Mouse (Mus musculus) liver, embryonic 12.5 days (tissue): ENCODE measurements around the gene Acly. TPM values are rescaled to one million over a fixed set of nuclear protein-coding genes. Genes with fewer than 3 reads are reported as not detected.

Source experiments
- ATAC-seq: fragments of 200-750 bp; cut with Nextera tagmentation; 2 replicates; pipeline ENCODE4 v1.8.0; 2017; ENCODE audit warnings: moderate number of reproducible peaks, mild to moderate bottlenecking, moderate library complexity
- H3K27ac ChIP-seq: fragments of 300-500 bp; sonication (generic); 2 replicates; pipeline ENCODE4 v1.5.1; 2016; ENCODE audit warnings: mild to moderate bottlenecking
- H3K27me3 ChIP-seq: fragments of 300-500 bp; sonication (generic); replicated peaks from 2 replicates; pipeline ENCODE4 v1.6.1; 2016; ENCODE audit warnings: mild to moderate bottlenecking, moderate library complexity
- H3K36me3 ChIP-seq: fragments of 300-500 bp; sonication (generic); 2 replicates; pipeline ENCODE4 v1.6.1; 2016; ENCODE audit warnings: mild to moderate bottlenecking, moderate library complexity
- H3K4me1 ChIP-seq: fragments of 300-500 bp; sonication (generic); 2 replicates; pipeline ENCODE4 v1.6.1; 2016
- H3K4me2 ChIP-seq: fragments of 300-500 bp; sonication (generic); 2 replicates; pipeline ENCODE4 v1.6.1; 2016; ENCODE audit warnings: mild to moderate bottlenecking, moderate library complexity
- H3K4me3 ChIP-seq: fragments of 300-500 bp; sonication (generic); 2 replicates; pipeline ENCODE4 v1.5.1; 2016; ENCODE audit warnings: mild to moderate bottlenecking, moderate library complexity
- H3K9ac ChIP-seq: fragments of 300-500 bp; sonication (generic); 2 replicates; pipeline ENCODE4 v1.6.1; 2016; ENCODE audit warnings: mild to moderate bottlenecking, moderate library complexity
- H3K9me3 ChIP-seq: fragments of 300-500 bp; sonication (generic); replicated peaks from 2 replicates; pipeline ENCODE4 v1.6.1; 2016; ENCODE audit warnings: mild to moderate bottlenecking, moderate library complexity
- WGBS: fragments of 180-500 bp; shearing (Covaris S2); methylation state at CpG from one replicate; pipeline ENCODE4 v1.1.7; 2016; ENCODE audit not compliant: insufficient replicate concordance; 5-methylcytosine and 5-hydroxymethylcytosine counted together
- polyA plus RNA-seq: library from polyadenylated mRNA; unstranded; fragments of >200 nt; fragmentation: Nextera tagmentation; extraction: Ambion mirVana; gene quantifications from 2 replicates; pipeline ENCODE4 v1.2.1, GENCODE M21; 2016

Acly gene
- polyA plus RNA-seq, 1 experiment from 2014 or later, result 135 TPM

GRCm38 (mm10) chr11:100524987-100525630 lies 2.7 kb downstream of the Acly start:
- H3K4me1 ChIP-seq, result peaks cover 43% of the 10 kb centered on the region
- H3K27ac ChIP-seq, result peak overlapping the region; percentile 13; the same call in 1 of the 2 replicates
- 48% methylated on average over 11 of the region's 11 CpGs for whole genome bisulfite sequencing
- H3K9me3 ChIP-seq, result no peaks in the 10 kb centered on the region
- peaks cover 55% of the 10 kb centered on the region for H3K36me3 ChIP-seq
- peak overlapping the region; percentile 86 for H3K4me2 ChIP-seq
- no peak for ATAC-seq
- peak overlapping the region; percentile 30 for H3K9ac ChIP-seq
- H3K27me3 ChIP-seq, result no peaks in the 10 kb centered on the region
- H3K4me3 ChIP-seq, result peak overlapping the region; percentile 84; the same call in 1 of the 2 replicates

GRCm38 (mm10) chr11:100524358-100524757 lies 3.4 kb downstream of the Acly start:
- Histone ChIP-seq H3K27ac (no peak overlapping the region), H3K27me3 (no peaks in the 10 kb centered on the region), H3K9me3 (no peaks in the 10 kb centered on the region), H3K4me1 (peaks cover 43% of the 10 kb centered on the region), H3K36me3 (peaks cover 63% of the 10 kb centered on the region), H3K4me2 (peak overlapping the region; percentile 86), H3K9ac (no peak overlapping the region), H3K4me3 (no peak overlapping the region)
- WGBS, result 78% methylated on average over 5 of the region's 5 CpGs
- no peak for ATAC-seq

- ATAC-seq, result no peak
- no peak overlapping the region for H3K4me3 ChIP-seq
Observed at GRCm38 (mm10) chr11:100520838-100521237, 7.0 kb downstream of the Acly start.

GRCm38 (mm10) chr11:100519188-100519587 lies 8.6 kb downstream of the Acly start:
- Histone ChIP-seq H3K4me1 (peaks cover 3% of the 10 kb centered on the region; the same call in 1 of the 2 replicates), H3K4me3 (no peak overlapping the region), H3K27me3 (no peaks in the 10 kb centered on the region), H3K4me2 (no peak overlapping the region), H3K9ac (no peak overlapping the region), H3K36me3 (peaks cover 99% of the 10 kb centered on the region), H3K9me3 (no peaks in the 10 kb centered on the region), H3K27ac (no peak overlapping the region)
- peak; percentile 22; the same call in 1 of the 2 replicates for ATAC-seq
- WGBS, result 70% methylated on average over 7 of the region's 7 CpGs

More at GRCm38 (mm10) chr11:100520838-100521237, 7.0 kb downstream of the Acly start:
- Histone ChIP-seq H3K36me3 (peaks cover 97% of the 10 kb centered on the region), H3K27ac (no peak overlapping the region), H3K27me3 (no peaks in the 10 kb centered on the region), H3K4me1 (peaks cover 19% of the 10 kb centered on the region), H3K9ac (no peak overlapping the region), H3K9me3 (no peaks in the 10 kb centered on the region), H3K4me2 (no peak overlapping the region)
- WGBS, result 82% methylated on average over 15 of the region's 15 CpGs

- H3K27me3 ChIP-seq, result no peaks in the 10 kb centered on the region
- 85% methylated on average over 5 of the region's 5 CpGs for WGBS
- H3K27ac ChIP-seq, result no peak overlapping the region
- H3K36me3 ChIP-seq, result peaks cover 99% of the 10 kb centered on the region
- H3K4me2 ChIP-seq, result no peak overlapping the region
- peak; percentile 38; the same call in 1 of the 2 replicates for ATAC-seq
- H3K9ac ChIP-seq, result no peak overlapping the region
- no peaks in the 10 kb centered on the region for H3K4me1 ChIP-seq
- H3K9me3 ChIP-seq, result no peaks in the 10 kb centered on the region
- no peak overlapping the region for H3K4me3 ChIP-seq
Observed at GRCm38 (mm10) chr11:100518188-100518591, 9.6 kb downstream of the Acly start.

- H3K9me3 ChIP-seq, result no peaks in the 10 kb centered on the region
- WGBS, result 80% methylated on average over 9 of the region's 9 CpGs
- no peak for ATAC-seq
- no peak overlapping the region for H3K4me2 ChIP-seq
- no peaks in the 10 kb centered on the region for H3K27me3 ChIP-seq
- peaks cover 98% of the 10 kb centered on the region for H3K36me3 ChIP-seq
- no peak overlapping the region for H3K9ac ChIP-seq
- H3K4me3 ChIP-seq, result no peak overlapping the region
- no peak overlapping the region for H3K27ac ChIP-seq
- no peaks in the 10 kb centered on the region for H3K4me1 ChIP-seq
Observed at GRCm38 (mm10) chr11:100516291-100516690, 11.5 kb downstream of the Acly start.

GRCm38 (mm10) chr11:100515789-100516188 lies 12.0 kb downstream of the Acly start:
- H3K36me3 ChIP-seq, result peaks cover 98% of the 10 kb centered on the region
- H3K4me1 ChIP-seq, result no peaks in the 10 kb centered on the region
- no peaks in the 10 kb centered on the region for H3K27me3 ChIP-seq
- no peak overlapping the region for H3K4me2 ChIP-seq
- H3K4me3 ChIP-seq, result no peak overlapping the region
- H3K27ac ChIP-seq, result no peak overlapping the region
- no peak for ATAC-seq
- H3K9ac ChIP-seq, result no peak overlapping the region
- H3K9me3 ChIP-seq, result no peaks in the 10 kb centered on the region
- WGBS, result 88% methylated on average over 9 of the region's 9 CpGs

- H3K36me3 ChIP-seq, result peaks cover 97% of the 10 kb centered on the region
Observed at GRCm38 (mm10) chr11:100515061-100515460, 12.7 kb downstream of the Acly start.

GRCm38 (mm10) chr11:100513716-100514115 lies 14.1 kb downstream of the Acly start:
- Histone ChIP-seq H3K4me3 (no peak overlapping the region), H3K9me3 (no peaks in the 10 kb centered on the region), H3K27ac (no peak overlapping the region), H3K36me3 (peaks cover 97% of the 10 kb centered on the region), H3K4me1 (no peaks in the 10 kb centered on the region), H3K9ac (no peak overlapping the region), H3K27me3 (no peaks in the 10 kb centered on the region), H3K4me2 (no peak overlapping the region)
- ATAC-seq, result no peak
- 78% methylated on average over 10 of the region's 10 CpGs for WGBS

More at GRCm38 (mm10) chr11:100515061-100515460, 12.7 kb downstream of the Acly start:
- Histone ChIP-seq H3K4me2 (no peak overlapping the region), H3K4me3 (no peak overlapping the region), H3K27ac (no peak overlapping the region), H3K27me3 (no peaks in the 10 kb centered on the region), H3K4me1 (no peaks in the 10 kb centered on the region), H3K9ac (no peak overlapping the region), H3K9me3 (no peaks in the 10 kb centered on the region)
- no peak for ATAC-seq
- 83% methylated on average over 9 of the region's 9 CpGs for WGBS

- no peak overlapping the region for H3K4me2 ChIP-seq
- no peaks in the 10 kb centered on the region for H3K27me3 ChIP-seq
- H3K4me1 ChIP-seq, result no peaks in the 10 kb centered on the region
- H3K36me3 ChIP-seq, result peaks cover 95% of the 10 kb centered on the region
- 84% methylated on average over 1 of the region's 1 CpGs for WGBS
- no peak for ATAC-seq
- H3K9ac ChIP-seq, result no peak overlapping the region
- no peaks in the 10 kb centered on the region for H3K9me3 ChIP-seq
- no peak overlapping the region for H3K4me3 ChIP-seq
- no peak overlapping the region for H3K27ac ChIP-seq
Observed at GRCm38 (mm10) chr11:100512384-100512783, 15.4 kb downstream of the Acly start.

GRCm38 (mm10) chr11:100510556-100510955 lies 17.2 kb downstream of the Acly start:
- H3K36me3 ChIP-seq, result peaks cover 92% of the 10 kb centered on the region
- H3K9ac ChIP-seq, result no peak overlapping the region
- 85% methylated on average over 2 of the region's 2 CpGs for WGBS
- H3K4me1 ChIP-seq, result peaks cover under 1% of the 10 kb centered on the region
- H3K27me3 ChIP-seq, result no peaks in the 10 kb centered on the region
- H3K27ac ChIP-seq, result no peak overlapping the region
- ATAC-seq, result no peak
- H3K9me3 ChIP-seq, result no peaks in the 10 kb centered on the region
- H3K4me3 ChIP-seq, result no peak overlapping the region
- H3K4me2 ChIP-seq, result no peak overlapping the region

- Histone ChIP-seq H3K9ac (no peak overlapping the region), H3K9me3 (no peaks in the 10 kb centered on the region), H3K4me1 (peaks cover 16% of the 10 kb centered on the region), H3K27ac (no peak overlapping the region), H3K36me3 (peaks cover 94% of the 10 kb centered on the region), H3K4me3 (no peak overlapping the region), H3K27me3 (no peaks in the 10 kb centered on the region), H3K4me2 (no peak overlapping the region)
- no peak for ATAC-seq
- 83% methylated on average over 8 of the region's 8 CpGs for WGBS
Observed at GRCm38 (mm10) chr11:100505997-100506396, 21.8 kb downstream of the Acly start.
